Mouse (Mus musculus) cerebellum, adult 18-20 months (tissue): ENCODE data around the gene Faah.

Experiments used
- DNase-seq, 2 experiments: peaks; one replicate each; pipeline ENCODE4 v3.0.0; 2021

Gene Faah

GRCm38 (mm10) chr4:116017902-116018746 lies at the start of gene Faah:
Faah (minus strand) TSS chr4:116017926.
- DNase-seq: no peak

- DNase-seq: no peak
Observed at GRCm38 (mm10) chr4:116063855-116064254, 46.1 kb upstream of the Faah start.

- DNase-seq: no peak
Observed at GRCm38 (mm10) chr4:116059012-116059726, 41.4 kb upstream of the Faah start.

- no peak for DNase-seq
Observed at GRCm38 (mm10) chr4:116057559-116057958, 39.8 kb upstream of the Faah start.

GRCm38 (mm10) chr4:116053399-116053961 lies 35.8 kb upstream of the Faah start, which contains the start of gene Nsun4:
Nsun4 (minus strand) TSS chr4:116053876.
- peak; percentile 88 to 90 for DNase-seq

GRCm38 (mm10) chr4:116052526-116053293 lies 35.0 kb upstream of the Faah start:
- DNase-seq: peak; percentile 39 to 57

DNA sequence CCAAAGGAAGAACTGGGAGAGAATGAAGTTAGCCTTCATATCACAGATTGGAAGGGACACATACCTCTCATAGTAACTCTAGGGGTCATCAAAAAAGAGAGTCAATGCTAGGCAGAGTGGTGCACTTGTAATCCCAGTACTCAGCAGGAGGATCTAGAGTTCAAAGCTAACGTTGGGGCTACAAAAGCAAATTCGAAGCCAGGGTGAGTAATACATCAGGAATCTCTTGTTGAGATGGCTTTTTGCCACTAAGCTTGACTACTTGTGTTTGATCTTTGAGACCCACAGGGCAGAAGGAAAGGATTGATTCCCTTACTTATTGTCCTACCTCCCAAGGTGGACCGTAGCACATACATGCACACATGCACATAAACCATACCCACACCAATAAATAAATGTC lies 31.5 kb upstream of the Faah start:
- no peak for DNase-seq

DNA sequence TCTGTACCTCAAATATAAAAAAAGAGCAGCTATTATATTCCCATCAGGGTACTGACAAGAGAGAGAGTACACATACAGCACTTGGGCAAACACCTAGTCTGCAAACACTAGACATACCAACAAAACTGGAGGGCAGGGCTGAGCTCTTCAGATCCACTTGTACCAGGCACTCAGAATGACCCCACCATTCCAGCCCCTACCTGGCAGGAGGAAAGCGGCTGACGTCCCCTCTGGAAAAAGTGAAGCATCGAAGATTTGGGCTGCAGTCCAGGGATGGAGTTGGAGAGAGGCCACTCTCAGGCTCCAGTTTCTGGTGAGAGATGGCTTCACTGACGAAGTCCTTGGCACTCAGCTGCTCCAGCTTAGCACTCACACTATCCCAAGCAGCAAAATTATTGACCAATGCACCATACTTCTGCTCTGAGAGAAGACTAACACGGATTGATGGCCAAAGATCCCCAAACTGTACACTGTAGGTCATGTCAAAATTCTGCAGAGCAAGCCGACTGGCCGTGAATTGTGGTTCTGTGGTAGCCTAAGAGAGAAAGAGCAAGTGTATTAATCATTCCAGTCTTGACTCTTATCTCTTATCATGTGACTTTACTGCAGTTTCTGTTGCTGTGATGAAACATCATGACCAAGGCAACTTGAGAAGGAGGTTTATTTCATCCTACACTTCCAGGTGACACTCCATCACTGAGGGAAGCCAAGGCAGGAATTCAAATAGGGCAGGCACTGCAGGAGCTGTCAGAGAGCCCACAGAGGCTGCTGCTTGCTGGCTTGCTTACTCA lies 30.6 kb upstream of the Faah start:
- DNase-seq: no peak

GRCm38 (mm10) chr4:116047681-116048080 lies 30.0 kb upstream of the Faah start:
- DNase-seq: no peak

DNA sequence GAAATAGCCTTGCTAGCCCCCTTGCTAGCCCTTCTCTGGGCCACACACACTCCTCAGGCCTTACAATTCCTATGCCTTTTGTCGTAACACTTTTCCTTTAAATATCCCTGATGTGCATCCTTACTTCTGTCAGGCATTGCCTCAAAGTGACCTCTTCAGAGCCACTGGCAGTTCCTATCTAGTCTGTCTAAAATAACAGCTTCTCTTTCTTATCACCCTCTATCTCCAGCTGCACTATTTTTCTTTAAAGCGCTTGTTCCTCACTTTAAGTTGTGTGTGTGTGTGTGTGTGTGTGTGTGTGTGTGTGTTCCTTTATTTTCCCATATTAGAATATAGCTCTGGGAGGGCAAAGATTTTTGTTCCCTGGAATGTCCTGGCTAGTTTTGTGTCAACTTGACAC lies 28.9 kb upstream of the Faah start:
- no peak for DNase-seq

GRCm38 (mm10) chr4:116042186-116042585 lies 24.5 kb upstream of the Faah start:
- no peak for DNase-seq

DNA sequence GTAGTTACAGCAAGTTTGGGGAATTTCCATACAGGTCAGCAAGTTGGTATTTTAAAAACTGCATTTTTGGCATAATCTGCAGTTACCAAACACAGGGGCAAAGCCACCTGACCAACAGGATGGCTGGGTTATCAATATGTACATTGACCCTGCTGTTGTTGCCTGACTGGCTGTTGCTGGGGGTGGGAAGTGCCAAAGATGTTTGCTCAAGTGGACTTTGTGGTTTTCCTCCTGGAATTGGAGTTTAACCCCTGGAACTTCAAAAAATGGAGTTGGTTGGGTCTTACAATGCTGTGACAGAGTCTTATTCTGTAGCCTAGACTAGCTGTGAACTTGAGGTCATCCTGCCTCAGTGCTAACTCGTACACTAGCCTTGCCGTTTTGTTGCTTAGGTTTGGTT lies 22.7 kb upstream of the Faah start:
- DNase-seq: no peak

- no peak for DNase-seq
Observed at GRCm38 (mm10) chr4:116033374-116033773, 15.6 kb upstream of the Faah start.

DNA sequence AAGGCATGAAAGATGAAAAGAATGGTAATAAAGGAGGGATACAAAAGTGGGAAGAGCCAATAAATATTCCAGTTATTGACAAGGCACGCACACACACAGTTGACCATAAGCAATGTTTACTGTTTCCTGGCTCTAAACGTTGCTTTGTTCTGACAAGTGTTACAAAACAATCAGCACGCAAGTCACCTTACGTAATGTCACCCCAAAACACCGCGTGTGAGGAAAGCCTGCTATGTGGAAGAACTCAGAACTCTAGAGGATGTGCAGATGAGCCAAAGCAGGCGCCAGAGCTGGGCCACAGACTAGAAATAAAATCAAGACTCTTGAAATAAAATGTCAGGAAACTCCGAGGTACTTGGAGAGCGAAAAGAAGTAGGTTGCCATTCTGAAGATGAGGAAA lies 15.2 kb upstream of the Faah start:
- DNase-seq: no peak

DNA sequence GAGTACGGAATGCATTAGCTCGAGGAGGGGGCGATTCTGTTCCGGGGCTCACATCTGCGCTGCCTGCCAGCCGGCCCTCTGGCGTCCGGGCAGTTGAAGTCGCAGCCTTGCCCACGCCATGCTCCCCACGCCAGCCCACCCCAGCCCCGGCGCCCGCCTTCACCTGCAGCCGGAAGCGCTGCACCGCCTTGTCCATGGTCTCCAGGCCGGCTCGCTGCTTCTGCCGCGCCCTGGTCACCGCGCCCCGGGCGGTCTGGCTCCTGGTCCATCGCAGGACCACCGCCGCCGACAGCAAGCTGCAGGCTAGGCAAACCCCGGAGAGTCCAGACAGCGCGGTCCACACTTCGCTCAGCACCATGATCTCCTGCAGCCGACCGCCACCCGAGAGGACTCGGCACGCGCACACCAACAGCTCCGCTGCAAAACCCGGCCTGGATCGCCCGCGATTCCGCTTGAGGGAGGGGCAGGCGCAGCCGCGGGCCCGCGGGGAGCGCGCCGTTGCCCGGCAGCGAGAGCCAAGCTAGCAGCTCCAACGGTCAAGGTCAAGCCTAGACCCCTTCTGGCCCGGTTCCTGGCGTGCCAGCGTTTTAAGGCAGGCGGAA lies 325 bp downstream of the Faah start:
- peak; percentile 79 to 83 for DNase-seq

- DNase-seq: no peak
Observed at GRCm38 (mm10) chr4:116016862-116017299, 845 bp downstream of the Faah start.

GRCm38 (mm10) chr4:116016396-116016795 lies 1.3 kb downstream of the Faah start:
- no peak for DNase-seq

GRCm38 (mm10) chr4:116015996-116016395 lies 1.7 kb downstream of the Faah start:
- DNase-seq: peak; percentile 57 to 68

- DNase-seq: no peak
Observed at GRCm38 (mm10) chr4:116015502-116015901, 2.2 kb downstream of the Faah start.

- no peak for DNase-seq
Observed at GRCm38 (mm10) chr4:116010186-116010585, 7.5 kb downstream of the Faah start.

DNA sequence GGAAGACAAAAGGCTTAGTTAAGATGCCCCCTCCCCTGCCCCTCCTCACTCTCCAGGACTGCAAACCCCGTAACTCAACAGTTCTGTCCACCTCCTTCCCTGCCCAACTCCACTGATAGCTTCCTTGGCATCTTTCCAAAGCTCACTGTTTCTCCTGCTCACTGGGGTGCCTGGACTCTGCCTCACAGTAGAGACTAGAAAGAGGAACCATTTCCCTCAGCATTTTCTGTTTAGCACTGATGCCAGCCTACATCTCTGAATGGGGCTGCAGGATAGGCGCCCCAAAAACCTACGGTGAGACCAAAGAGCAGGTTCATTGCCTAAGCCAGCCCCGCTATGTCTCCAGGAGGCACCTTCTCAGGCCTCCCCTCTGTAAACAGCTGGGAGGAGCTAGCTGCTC lies 16.5 kb downstream of the Faah start:
- no peak for DNase-seq

DNA sequence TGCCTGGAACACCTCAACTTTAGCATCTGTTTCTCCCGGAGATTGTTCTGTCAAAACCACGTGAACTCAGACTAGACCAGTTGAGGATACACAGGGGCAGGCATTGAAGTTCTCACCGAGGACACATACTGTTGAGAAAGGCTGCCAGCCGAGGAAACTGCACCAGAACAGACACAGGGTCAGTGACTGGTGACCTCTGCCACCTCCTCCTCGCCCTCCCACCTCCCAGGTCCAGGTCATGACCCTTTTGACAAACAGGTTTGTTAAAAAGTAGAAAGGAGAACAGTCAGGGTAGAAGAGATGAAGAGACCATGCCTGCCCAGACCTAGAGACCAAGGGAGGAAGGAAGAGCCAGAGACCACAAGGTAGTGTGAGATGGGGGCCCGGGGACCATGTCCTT lies 17.1 kb downstream of the Faah start:
- DNase-seq: no peak
